Mouse (Mus musculus) Muller cell, postnatal 12 days (primary cell): Measurements from ENCODE around the gene Gm29644.
"Not testable (repeated sequence)": the region's sequence is repeated elsewhere in the genome, so short reads cannot be mapped to it uniquely, and the experiment has no call there.

ENCODE experiments used
- DNase-seq: peaks from one replicate; pipeline ENCODE4 v3.0.0-alpha.2; 2015; ENCODE audit errors: inconsistent ontology term

Gene Gm29644

GRCm38 (mm10) chrY:70303187-70303586, at the start of gene Gm29644, which contains the start of gene Gm29423:
Gm29644 (minus strand) TSS chrY:70303343.
Gm29423 (minus strand) TSS chrY:70303287.
- DNase-seq, result not testable (repeated sequence)

GRCm38 (mm10) chrY:70273542-70273941, 29.6 kb downstream of the Gm29644 start, which contains the start of gene Gm21118:
Gm21118 (minus strand) TSS chrY:70273642.
- not testable (repeated sequence) for DNase-seq
